Mouse (Mus musculus) stomach, postnatal 0 days (tissue): ENCODE results near the gene Snx12.

Experiments used
- CTCF ChIP-seq: IDR thresholded peaks from 2 replicates; pipeline ENCODE4 v1.5.1; 2016; ENCODE audit warnings: antibody characterized with exemption, low read depth, mild to moderate bottlenecking, moderate library complexity
- EP300 ChIP-seq: optimal IDR thresholded peaks from 2 replicates; pipeline ENCODE3; 2016; ENCODE audit warnings: antibody characterized with exemption

- peak; percentile 11; the same call in 1 of the 2 replicates for TF ChIP-seq CTCF
- no peak for TF ChIP-seq EP300
Observed at GRCm38 (mm10) chrX:101126474-101126955, 95.8 kb downstream of the Snx12 start.
